8 mouse cellular contexts compared by ENCODE assay signal in genomic region chr9:121791206-121791605, GRCm38 (mm10). TPM values are rescaled to one million over a fixed set of nuclear protein-coding genes. Genes with fewer than 3 reads are reported as not detected.
DNase-seq lines count a peak whose midpoint lies in the region; ATAC-seq and TF ChIP-seq lines count a peak whose summit lies in the region.

No protein-coding gene starts in this region.

- peak; percentile 53; the same call in 1 of the 2 replicates for ATAC-seq in lung, embryonic 14.5 days (ENCODE audit: insufficient read depth)
- ATAC-seq in hindbrain, embryonic 13.5 days (ENCODE audit: low FRiP score), result no peak

- H3K36me3 ChIP-seq in kidney, adult 2 months (ENCODE audit: control insufficient read depth, insufficient read depth, low read length), result no peaks in the 10 kb centered on the region
- H3K36me3 ChIP-seq in lung, embryonic 14.5 days (ENCODE audit: insufficient read depth), result no peaks in the 10 kb centered on the region
- H3K36me3 ChIP-seq in splenic B cell, adult 2 months (ENCODE audit: control insufficient read depth, insufficient read depth, low read length, poor library complexity, severe bottlenecking), result no peaks in the 10 kb centered on the region
- H3K36me3 ChIP-seq in hindbrain, embryonic 13.5 days, result no peaks in the 10 kb centered on the region

- no peak overlapping the region for H3K27ac ChIP-seq in cerebellum, adult 2 months (ENCODE audit: insufficient read depth, low read length)
- 0 out of 2 replicates have a peak overlapping the region, but pooled peaks have one; percentile 2 for H3K27ac ChIP-seq in kidney, adult 2 months (ENCODE audit: insufficient read depth, low read depth, low read length)
- H3K27ac ChIP-seq in lung, embryonic 14.5 days (ENCODE audit: low read depth), result no peak overlapping the region
- H3K27ac ChIP-seq in hindbrain, embryonic 13.5 days, result no peak overlapping the region

- no peak for TF ChIP-seq POLR2A in cerebellum, adult 2 months (IDR thresholded peaks at IDR 0.05; ENCODE audit: borderline replicate concordance, insufficient read depth, low read length)
- TF ChIP-seq POLR2A in kidney, adult 2 months (IDR thresholded peaks at IDR 0.05; ENCODE audit: low read depth, low read length), result no peak

- no peaks in the 10 kb centered on the region for H3K27me3 ChIP-seq in cerebellum, adult 2 months (ENCODE audit: control insufficient read depth, insufficient read depth, low read length)
- no peaks in the 10 kb centered on the region for H3K27me3 ChIP-seq in kidney, adult 2 months (replicated peaks; ENCODE audit: control insufficient read depth, insufficient read depth, low read length)
- no peaks in the 10 kb centered on the region for H3K27me3 ChIP-seq in lung, embryonic 14.5 days (ENCODE audit: insufficient read depth, low read length)
- H3K27me3 ChIP-seq in splenic B cell, adult 2 months (ENCODE audit: control insufficient read depth, insufficient read depth, low read length, poor library complexity, severe bottlenecking), result no peaks in the 10 kb centered on the region
- H3K27me3 ChIP-seq in hindbrain, embryonic 13.5 days, result peaks cover 14% of the 10 kb centered on the region; the same call in 1 of the 2 replicates

- H3K4me3 ChIP-seq in cerebellum, adult 2 months (replicated peaks; ENCODE audit: insufficient read depth, low read depth, low read length), result no peak overlapping the region
- no peak overlapping the region for H3K4me3 ChIP-seq in kidney, adult 2 months (ENCODE audit: insufficient read depth, low read depth, low read length)
- H3K4me3 ChIP-seq in lung, embryonic 14.5 days (ENCODE audit: low read depth, low read length), result no peak overlapping the region
- H3K4me3 ChIP-seq in hindbrain, embryonic 13.5 days, result no peak overlapping the region

- H3K4me1 ChIP-seq in cerebellum, adult 2 months (ENCODE audit: control insufficient read depth, insufficient read depth, low read length), result peaks cover 17% of the 10 kb centered on the region
- no peaks in the 10 kb centered on the region for H3K4me1 ChIP-seq in kidney, adult 2 months (ENCODE audit: control insufficient read depth, insufficient read depth, low read length)
- no peaks in the 10 kb centered on the region for H3K4me1 ChIP-seq in lung, embryonic 14.5 days (ENCODE audit: insufficient read depth)
- H3K4me1 ChIP-seq in hindbrain, embryonic 13.5 days (replicated peaks), result peaks cover 11% of the 10 kb centered on the region

- WGBS in cerebellum, adult 2 months, result 23% methylated on average over 5 of the region's 5 CpGs
- 10% methylated on average over 5 of the region's 5 CpGs for WGBS in kidney, adult 2 months
- 19% methylated on average over 5 of the region's 5 CpGs for WGBS in lung, embryonic 14.5 days
- WGBS in hindbrain, embryonic 13.5 days, result 20% methylated on average over 5 of the region's 5 CpGs

- no peak overlapping the region for H3K9ac ChIP-seq in lung, embryonic 14.5 days
- no peak overlapping the region for H3K9ac ChIP-seq in hindbrain, embryonic 13.5 days

- TF ChIP-seq CTCF in cerebellum, adult 2 months (IDR thresholded peaks at IDR 0.05; ENCODE audit: borderline replicate concordance, insufficient read depth, low read depth, low read length), result no peak
- TF ChIP-seq CTCF in kidney, adult 2 months (conservative IDR thresholded peaks at IDR 0.05; ENCODE audit: insufficient read depth, insufficient read length, low read depth, low read length), result no peak
- TF ChIP-seq CTCF in lung, embryonic 14.5 days (IDR thresholded peaks at IDR 0.05; ENCODE audit: low read depth), result no peak

- DNase-seq in urinary bladder, adult 18-20 months (ENCODE audit: low spot score in 2 of 2), result peak; percentile 22 to 38
- no peak for DNase-seq in urinary bladder, postnatal 10 days (ENCODE audit: low spot score)
- DNase-seq in cerebellum, adult 2 months, result peak; percentile 36 to 54
- DNase-seq in gastrocnemius, postnatal 36 days, result peak; percentile 77 to 78
- DNase-seq in kidney, adult 2 months, result peak; percentile 67
- DNase-seq in lung, embryonic 14.5 days, result peak; percentile 83
- DNase-seq in splenic B cell, adult 2 months (ENCODE audit: low read depth, low spot score), result peak; percentile 37

- H3K4me2 ChIP-seq in lung, embryonic 14.5 days, result no peak overlapping the region
- H3K4me2 ChIP-seq in hindbrain, embryonic 13.5 days, result no peak overlapping the region

- intact Hi-C loops in gastrocnemius, postnatal 36 days (cut with DNase I), result no loop called here

- no peaks in the 10 kb centered on the region for H3K9me3 ChIP-seq in lung, embryonic 14.5 days (ENCODE audit: low read depth, low read length)
- H3K9me3 ChIP-seq in hindbrain, embryonic 13.5 days, result no peaks in the 10 kb centered on the region

RNA-seq across cellular contexts. Expression of gene Hhatl, which starts 1.1 kb away (rescaled TPM):
- 43.9 and 46.5 TPM in 2 replicates for polyA plus RNA-seq in cerebellum, adult 2 months (2012; rRNA removed)
- 100 to 1,000 TPM; 157 to 170 TPM for total RNA-seq in gastrocnemius, postnatal 36 days (2021)
- polyA plus RNA-seq in kidney, adult 2 months (2012; rRNA removed), result 19.1 and 22.5 TPM in 2 replicates
- 0.34 and 0.91 TPM in 2 replicates for polyA plus RNA-seq in lung, embryonic 14.5 days (2014; fragmentation: Nextera tagmentation; extraction: Ambion mirVana)
- polyA plus RNA-seq in hindbrain, embryonic 13.5 days (2015; fragmentation: Nextera tagmentation; extraction: Ambion mirVana), result not detected in 2 replicates

RNA-seq across cellular contexts. Expression of gene Klhl40, which starts 13.8 kb away (rescaled TPM):
- 0.29 and 0.51 TPM in 2 replicates for polyA plus RNA-seq in cerebellum, adult 2 months (2012; rRNA removed)
- total RNA-seq in gastrocnemius, postnatal 36 days (2021), result 100 to 1,000 TPM; 113 to 117 TPM
- polyA plus RNA-seq in kidney, adult 2 months (2012; rRNA removed), result 1.6 TPM in 1 of 2 replicates, not detected in the other
- 0.17 and 0.30 TPM in 2 replicates for polyA plus RNA-seq in lung, embryonic 14.5 days (2014; fragmentation: Nextera tagmentation; extraction: Ambion mirVana)
- 1.2 and 1.3 TPM in 2 replicates for polyA plus RNA-seq in hindbrain, embryonic 13.5 days (2015; fragmentation: Nextera tagmentation; extraction: Ambion mirVana)

RNA-seq across cellular contexts. Expression of gene Zfp651, which starts 32.1 kb away (rescaled TPM):
- 67.9 and 68.5 TPM in 2 replicates for polyA plus RNA-seq in cerebellum, adult 2 months (2012; rRNA removed)
- 100 to 1,000 TPM in 1 of 2 experiments, 10 to 100 TPM in 1; 98.5 to 111 TPM for total RNA-seq in gastrocnemius, postnatal 36 days (2021)
- polyA plus RNA-seq in kidney, adult 2 months (2012; rRNA removed), result 25.4 and 29.5 TPM in 2 replicates
- 13.6 and 13.8 TPM in 2 replicates for polyA plus RNA-seq in lung, embryonic 14.5 days (2014; fragmentation: Nextera tagmentation; extraction: Ambion mirVana)
- 11.5 and 13.3 TPM in 2 replicates for polyA plus RNA-seq in hindbrain, embryonic 13.5 days (2015; fragmentation: Nextera tagmentation; extraction: Ambion mirVana)

RNA-seq across cellular contexts. Expression of gene Ccdc13, which starts 48.1 kb away (rescaled TPM):
- polyA plus RNA-seq in cerebellum, adult 2 months (2012; rRNA removed), result 15.1 and 18.5 TPM in 2 replicates
- total RNA-seq in gastrocnemius, postnatal 36 days (2021), result under 1 TPM in 1 of 2 experiments, not detected in 1; 0.17 TPM
- polyA plus RNA-seq in kidney, adult 2 months (2012; rRNA removed), result 0.30 TPM in 2 replicates
- 0.39 and 0.78 TPM in 2 replicates for polyA plus RNA-seq in lung, embryonic 14.5 days (2014; fragmentation: Nextera tagmentation; extraction: Ambion mirVana)
- 3.2 and 3.7 TPM in 2 replicates for polyA plus RNA-seq in hindbrain, embryonic 13.5 days (2015; fragmentation: Nextera tagmentation; extraction: Ambion mirVana)

Comparison
In these comparisons a context has a peak if more than half of its experiments do, and no peak if none do; other contexts are left out.
1. RNA of gene Hhatl, which starts 1.1 kb away (polyA plus RNA-seq): 43.9 to 46.5 TPM in cerebellum, adult 2 months and 19.1 to 22.5 TPM in kidney, adult 2 months; 0.34 to 0.91 TPM in lung, embryonic 14.5 days and not detected in hindbrain, embryonic 13.5 days; every median in the first group is over 10 times any median in the second.